Mouse (Mus musculus) adrenal gland, adult 18-20 months (tissue): ENCODE results near the gene Fibin. TPM values are rescaled to one million over a fixed set of nuclear protein-coding genes. Genes with fewer than 3 reads are reported as not detected.

Experiments
- DNase-seq, 2 experiments: peaks; one replicate each; pipeline ENCODE4 v3.0.0; 2021 to 2022; ENCODE audit warnings: low spot score in 2 of 2
- long read RNA-seq, 2 experiments: library from polyadenylated mRNA; stranded (forward); transcript quantifications; one replicate each; pipeline ENCODE4 v2.0.0; 2021
- total RNA-seq, 2 experiments: library from RNA; stranded (reverse); gene quantifications; 1 replicate in 1 of 2; 2 replicates in 1 of 2; pipeline ENCODE4 v1.2.3; 2021

Gene Fibin
- 10 to 100 TPM in 1 of 2 experiments, 1 to 10 TPM in 1; 9.9 to 10.6 TPM for total RNA-seq
- long read RNA-seq, experiment 1, partial matches to known transcripts: 0 of 4 reads
- long read RNA-seq, experiment 1, other reads (novel, unspliced or antisense): 0 of 4 reads
- long read RNA-seq, experiment 2, transcript Fibin-201 (1 exons, 2,267 nt): major isoform, 16 of 16 reads
- long read RNA-seq, experiment 2, partial matches to known transcripts: 0 of 16 reads
- long read RNA-seq, experiment 2, other reads (novel, unspliced or antisense): 0 of 16 reads

DNA sequence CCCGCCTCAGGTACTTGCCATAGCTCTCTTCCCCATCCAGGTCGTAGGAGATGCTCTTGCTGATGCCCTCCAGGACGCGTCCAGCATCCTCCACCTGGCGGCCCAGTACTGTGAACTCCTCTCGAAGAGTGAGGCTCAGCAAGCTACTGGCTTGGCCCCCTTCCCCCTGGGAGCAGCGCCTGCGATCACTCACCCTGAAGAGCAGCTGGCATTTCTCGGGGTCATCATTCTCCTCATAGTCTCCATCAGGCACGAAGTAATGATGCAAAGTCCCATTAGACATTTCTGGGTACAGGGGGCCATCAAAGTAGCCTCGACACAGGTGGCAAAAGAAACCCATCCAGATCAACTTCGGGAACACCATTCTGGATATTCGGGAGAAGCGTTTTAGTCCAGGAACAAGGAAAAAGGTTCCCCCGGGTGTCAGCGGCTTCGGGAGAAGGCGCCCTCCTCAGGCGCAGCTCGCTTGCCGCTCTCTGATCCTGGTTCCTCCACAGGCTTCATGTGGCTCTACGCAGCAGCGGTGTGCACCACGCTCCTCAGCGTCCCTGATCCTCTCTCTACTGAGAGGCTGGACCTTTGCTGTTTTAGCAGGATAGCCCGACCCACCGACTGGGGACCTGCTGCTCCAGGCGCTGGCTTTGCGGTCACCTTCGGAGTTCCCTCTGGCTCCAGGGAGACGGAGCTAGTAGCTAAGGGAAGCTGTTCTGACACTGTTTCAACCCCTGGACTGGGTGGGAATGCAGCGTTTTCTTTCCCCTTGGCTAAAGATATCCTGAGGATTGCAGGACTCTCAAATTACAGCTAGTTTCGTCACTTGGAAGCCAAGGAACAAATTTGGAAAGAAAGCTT, at the start of gene Fibin:
Gene Fibin, minus strand, starts transcription at position 752 of the 852 bp plus-strand sequence.
- DNase-seq: peak; percentile 14 to 25

GRCm38 (mm10) chr2:110411428-110411827, 48.4 kb upstream of the Fibin start:
- no peak for DNase-seq

DNA sequence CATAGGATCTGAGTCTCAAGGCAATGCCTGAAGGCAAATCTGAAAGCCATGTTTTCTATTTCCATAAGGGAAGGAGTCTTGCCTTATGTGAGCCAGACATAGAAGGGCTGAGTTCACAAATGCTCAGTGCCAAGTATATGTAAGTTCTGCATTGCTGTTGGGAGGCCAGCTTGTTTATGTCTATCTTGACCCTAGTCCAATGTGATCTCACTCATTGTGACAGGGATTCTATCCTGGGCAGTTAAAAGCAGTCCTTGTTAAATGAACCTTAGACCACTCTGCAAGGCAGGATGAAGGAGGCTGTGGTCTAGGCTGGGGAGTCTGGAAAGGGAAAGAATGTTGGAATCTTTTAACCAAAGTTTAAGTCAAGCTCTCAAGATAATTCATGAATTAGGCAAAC, 45.8 kb upstream of the Fibin start:
- no peak for DNase-seq

- DNase-seq: no peak
Observed at GRCm38 (mm10) chr2:110392714-110393336, 29.8 kb upstream of the Fibin start.

GRCm38 (mm10) chr2:110390736-110391409, 27.9 kb upstream of the Fibin start:
- no peak for DNase-seq

- no peak for DNase-seq
Observed at GRCm38 (mm10) chr2:110379811-110380210, 16.8 kb upstream of the Fibin start.

- DNase-seq: no peak
Observed at GRCm38 (mm10) chr2:110376660-110377059, 13.7 kb upstream of the Fibin start.

DNA sequence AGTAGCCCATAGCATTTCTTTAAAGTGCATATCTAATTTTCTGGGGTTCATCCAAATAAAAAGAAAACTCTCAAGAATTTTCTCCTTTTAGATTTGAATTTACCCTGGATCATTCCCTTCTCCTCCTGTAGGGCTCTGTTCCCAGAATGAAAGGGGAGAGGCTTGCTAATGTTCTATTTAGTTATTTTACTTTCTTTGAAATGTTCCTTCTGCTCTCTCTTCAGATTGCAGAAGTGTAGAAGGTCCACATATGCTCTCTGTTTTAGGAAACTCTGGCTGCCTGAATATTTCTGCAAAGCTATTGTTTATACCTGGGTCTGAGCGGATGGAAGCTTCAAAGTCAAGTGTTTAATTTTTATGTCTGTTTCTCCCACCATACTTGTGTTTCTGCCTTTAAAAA, 12.5 kb upstream of the Fibin start:
- no peak for DNase-seq

DNA sequence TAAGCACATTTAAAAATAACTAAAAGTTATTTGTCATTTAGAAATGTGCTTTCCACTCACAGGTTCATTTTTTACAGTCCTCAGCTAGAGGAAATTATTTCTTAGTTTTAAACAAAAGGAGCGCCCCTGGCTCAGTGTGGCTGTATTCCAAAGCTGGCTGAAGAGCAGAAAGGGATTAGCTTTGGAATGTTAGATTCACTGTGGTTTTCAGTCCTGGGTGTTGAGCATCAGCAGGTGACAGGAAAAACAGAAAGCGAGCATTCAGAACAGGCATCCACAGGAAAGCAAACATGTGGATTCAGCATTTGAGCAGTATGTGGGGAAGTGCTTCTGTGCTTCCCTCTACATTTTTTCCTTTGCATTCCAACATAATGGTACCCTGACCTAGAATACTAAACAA, 10.2 kb upstream of the Fibin start:
- DNase-seq: no peak

DNA sequence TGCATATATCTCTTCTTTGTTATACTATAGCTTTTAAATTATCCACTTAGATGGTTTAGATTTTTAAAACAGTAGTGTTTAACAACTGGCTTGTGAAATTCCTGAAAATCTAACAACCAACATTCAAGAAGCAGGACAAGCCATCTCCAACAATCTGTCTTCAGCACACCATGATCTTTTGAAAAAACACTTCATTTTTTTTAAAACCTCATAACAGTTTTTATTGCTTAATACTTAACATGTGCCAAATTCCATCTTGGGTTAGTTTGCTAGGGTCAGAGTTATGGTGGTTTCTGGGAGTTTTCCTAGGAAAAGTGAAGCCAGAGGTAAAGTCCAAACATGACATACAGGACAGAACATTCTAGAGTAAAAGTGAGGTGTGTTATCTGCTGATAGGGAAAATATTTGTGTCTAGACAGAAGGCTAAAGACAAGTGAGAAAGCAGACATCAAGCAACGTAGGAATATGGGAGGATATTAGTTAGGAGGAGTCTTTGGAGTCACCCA, 4.5 kb upstream of the Fibin start:
- DNase-seq: no peak

- no peak for DNase-seq
Observed at GRCm38 (mm10) chr2:110365401-110365800, 2.4 kb upstream of the Fibin start.

DNA sequence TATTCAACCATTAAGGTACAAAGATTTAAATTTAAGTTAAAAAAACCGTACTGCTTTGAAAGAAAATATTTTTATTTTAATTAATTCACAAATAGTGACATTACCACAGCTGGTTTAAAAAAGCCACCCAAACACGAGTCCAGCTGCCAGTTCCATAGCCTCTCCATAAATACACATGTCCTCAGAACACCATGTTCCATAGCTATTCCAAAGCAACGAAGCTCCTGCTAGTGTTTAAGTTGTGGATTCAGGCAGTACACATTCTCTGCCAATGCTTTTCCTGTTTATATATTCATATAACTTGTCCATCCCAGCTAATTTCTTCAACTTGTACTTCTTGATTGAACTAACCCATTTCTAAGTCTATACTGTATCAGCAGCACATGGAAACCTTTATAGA, 872 bp upstream of the Fibin start:
- DNase-seq: no peak

DNA sequence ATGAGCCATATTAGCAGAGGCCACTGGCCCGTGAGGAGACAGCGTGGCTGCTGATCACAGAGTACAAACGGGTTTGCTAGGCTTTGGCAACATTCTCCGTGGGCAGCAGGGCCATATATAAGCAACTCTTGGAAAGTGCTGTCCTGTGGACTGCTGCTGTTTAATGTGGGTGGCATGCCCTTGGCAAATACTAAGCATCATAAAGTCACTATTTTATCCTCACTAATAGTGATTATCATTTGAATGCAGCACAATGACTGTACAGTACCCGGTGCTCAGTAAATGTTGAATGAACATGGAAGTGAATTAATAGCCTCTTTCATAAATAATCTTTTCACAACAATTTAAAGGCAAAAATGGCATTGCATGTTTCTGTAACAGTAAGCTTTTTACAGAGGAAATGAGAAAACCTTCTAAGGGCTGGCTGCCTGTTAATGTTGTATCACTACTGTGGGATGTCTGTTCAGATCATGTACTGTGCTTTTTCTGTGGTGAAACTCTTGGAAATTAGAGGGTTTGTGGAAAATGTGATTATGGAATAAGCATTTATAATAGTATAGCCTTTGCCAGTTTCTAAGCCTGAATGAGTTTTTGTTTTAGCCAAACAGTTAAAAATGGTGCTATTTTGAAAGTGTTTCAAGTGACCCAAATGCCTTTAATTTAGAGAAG, 9.5 kb downstream of the Fibin start:
- no peak for DNase-seq

DNA sequence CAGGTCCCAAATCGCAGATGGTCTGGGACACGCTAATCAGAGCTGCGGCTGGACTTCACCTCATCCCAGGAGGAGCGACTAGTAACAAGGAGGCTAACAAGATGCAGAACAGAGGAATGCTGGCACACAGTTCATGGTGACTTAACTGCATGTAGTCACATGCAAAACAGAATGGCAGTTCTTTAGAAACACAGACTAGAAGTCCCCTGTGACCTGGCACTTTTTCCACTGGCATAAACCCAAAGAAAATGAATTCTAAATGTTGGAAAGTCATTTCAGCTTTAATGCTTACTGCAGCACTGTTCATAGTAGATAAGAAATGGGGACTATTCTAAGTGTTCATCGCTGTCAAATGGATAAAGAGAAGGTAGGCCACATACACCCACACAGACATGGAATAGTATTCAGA, 11.1 kb downstream of the Fibin start:
- no peak for DNase-seq

- no peak for DNase-seq
Observed at GRCm38 (mm10) chr2:110351406-110351805, 11.6 kb downstream of the Fibin start.

DNA sequence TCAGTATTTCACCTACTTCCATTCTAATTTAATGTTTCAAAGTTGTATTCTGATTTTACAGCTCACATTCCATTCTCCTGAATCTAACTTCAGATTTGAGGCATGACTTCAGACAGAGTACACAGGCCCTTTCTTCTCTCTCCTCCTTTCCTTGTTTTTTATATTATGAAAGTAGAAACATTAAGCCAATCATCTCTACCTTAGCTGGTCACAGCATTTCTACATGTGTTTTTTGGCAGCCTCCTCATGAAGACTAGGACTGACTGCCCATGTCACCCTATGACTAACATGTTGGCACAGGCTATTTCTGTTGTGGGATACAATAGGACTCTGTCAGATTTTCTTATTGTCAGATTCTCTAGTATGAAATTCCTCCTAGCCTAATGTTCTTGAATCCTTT, 34.0 kb downstream of the Fibin start:
- DNase-seq: no peak

DNA sequence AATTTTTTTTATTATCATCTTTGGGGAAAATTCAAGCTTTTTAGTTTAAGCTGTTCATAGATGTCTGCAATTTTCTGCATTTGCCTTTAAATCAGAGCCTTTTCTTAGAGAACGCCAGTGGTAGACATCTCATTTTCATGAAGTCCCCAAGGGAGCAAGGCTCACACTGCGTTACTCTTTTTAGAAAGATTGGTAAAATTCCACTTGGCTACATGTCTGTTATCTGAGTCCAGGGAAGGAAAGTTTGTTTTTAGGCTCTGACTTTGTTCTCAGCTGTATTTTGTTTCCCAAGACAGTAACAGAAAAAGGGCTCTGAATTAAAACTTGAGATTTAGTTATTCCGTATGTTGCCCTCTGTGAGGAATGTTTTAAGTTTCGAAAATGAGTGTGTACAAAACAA, 43.0 kb downstream of the Fibin start:
- DNase-seq: no peak

DNA sequence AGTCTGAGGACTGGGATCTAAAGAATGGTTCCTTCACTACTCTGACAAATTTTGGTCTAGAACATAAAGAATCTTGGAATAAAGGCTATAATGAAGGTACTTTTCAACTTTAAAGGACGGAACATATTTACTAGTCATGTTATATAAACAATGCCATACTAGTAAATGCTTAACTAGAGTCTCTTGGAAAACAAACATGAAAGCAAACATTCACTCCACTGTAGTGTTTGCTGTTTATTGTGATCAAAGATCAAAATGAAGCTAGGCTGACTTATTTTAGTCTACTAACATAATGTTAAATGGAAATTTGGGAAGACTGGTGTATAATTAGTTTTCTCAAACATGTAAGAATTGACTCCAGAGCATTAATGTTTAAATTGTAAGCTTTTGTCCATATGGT, 43.7 kb downstream of the Fibin start:
- DNase-seq: no peak

DNA sequence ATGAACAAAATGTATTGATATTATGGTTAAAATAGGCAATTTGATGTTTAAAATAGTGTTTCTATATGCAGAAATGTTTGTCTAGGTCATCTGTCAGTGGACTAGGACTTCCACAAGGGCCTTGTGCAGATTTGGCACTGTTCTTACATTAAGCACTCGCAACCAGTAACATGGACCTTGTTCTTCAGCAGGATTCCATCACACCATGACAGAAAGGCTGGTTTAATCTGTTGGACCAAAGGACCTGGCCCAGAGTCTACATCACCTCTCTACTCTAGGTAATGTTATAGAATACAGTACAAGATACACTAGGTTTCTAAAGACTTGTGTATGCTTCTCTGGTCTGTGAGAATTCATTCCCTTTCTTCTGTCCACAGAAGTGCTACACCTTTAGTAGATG, 44.3 kb downstream of the Fibin start:
- no peak for DNase-seq

- DNase-seq: no peak
Observed at GRCm38 (mm10) chr2:110316116-110316883, 46.7 kb downstream of the Fibin start.
